Mouse (Mus musculus) MEL (cell line): Measurements from ENCODE around the gene Zfp646.

ENCODE experiments used
- CTCF ChIP-seq, 3 experiments: IDR thresholded peaks in 2 of 3; conservative IDR thresholded peaks in 1 of 3; 2 replicates each; pipeline ENCODE4 v1.5.1; 2011 to 2012; ENCODE audit warnings: low read length in 3 of 3, low read depth in 2 of 3, mild to moderate bottlenecking in 2 of 3, improper control_type of control experiment in 1 of 3, inconsistent platforms in 1 of 3, mixed read lengths in 1 of 3, moderate library complexity in 1 of 3; ENCODE audit not compliant: control insufficient read depth in 1 of 3, insufficient read depth in 1 of 3, poor library complexity in 1 of 3, severe bottlenecking in 1 of 3
- E2F4 ChIP-seq: IDR thresholded peaks from 2 replicates; pipeline ENCODE4 v1.6.1; 2011; ENCODE audit warnings: low read depth, low read length, improper control_type of control experiment, borderline replicate concordance
- MAFK ChIP-seq: IDR thresholded peaks from 2 replicates; pipeline ENCODE4 v1.6.1; 2011; ENCODE audit warnings: low read depth, mild to moderate bottlenecking, low read length, improper control_type of control experiment, borderline replicate concordance
- MAX ChIP-seq: IDR thresholded peaks from 2 replicates; pipeline ENCODE4 v1.6.1; 2011; ENCODE audit warnings: low read length, improper control_type of control experiment
- NRF1 ChIP-seq: IDR thresholded peaks from 2 replicates; pipeline ENCODE4 v1.6.1; 2014; ENCODE audit warnings: low read depth, mild to moderate bottlenecking, inconsistent platforms, low read length, improper control_type of control experiment, moderate library complexity; ENCODE audit not compliant: poor library complexity, insufficient read depth, severe bottlenecking
- POLR2A ChIP-seq, 2 experiments: IDR thresholded peaks; 2 replicates each; pipeline ENCODE4 v1.6.1; 2011 to 2012; ENCODE audit warnings: low read length in 2 of 2, mild to moderate bottlenecking in 2 of 2, control low read depth in 1 of 2, improper control_type of control experiment in 1 of 2, low read depth in 1 of 2, moderate library complexity in 1 of 2; ENCODE audit not compliant: control insufficient read depth in 1 of 2, insufficient read depth in 1 of 2, poor library complexity in 1 of 2
- RCOR1 ChIP-seq: IDR thresholded peaks from 2 replicates; pipeline ENCODE4 v1.6.1; 2012; ENCODE audit warnings: low read depth, mild to moderate bottlenecking, inconsistent platforms, low read length, improper control_type of control experiment
- SMC3 ChIP-seq: IDR thresholded peaks from 2 replicates; pipeline ENCODE4 v1.6.1; 2011; ENCODE audit warnings: low read depth, low read length, improper control_type of control experiment
- USF2 ChIP-seq, 2 experiments: IDR thresholded peaks; 2 replicates each; pipeline ENCODE4 v1.6.1; 2011 to 2012; ENCODE audit warnings: improper control_type of control experiment in 2 of 2, low read length in 2 of 2, borderline replicate concordance in 1 of 2, inconsistent platforms in 1 of 2, low read depth in 1 of 2, mild to moderate bottlenecking in 1 of 2; ENCODE audit not compliant: insufficient read depth in 1 of 2
- ZKSCAN1 ChIP-seq: IDR thresholded peaks from 2 replicates; pipeline ENCODE4 v1.6.1; 2012; ENCODE audit warnings: low read depth, mild to moderate bottlenecking, inconsistent platforms, low read length, improper control_type of control experiment, moderate library complexity

DNA sequence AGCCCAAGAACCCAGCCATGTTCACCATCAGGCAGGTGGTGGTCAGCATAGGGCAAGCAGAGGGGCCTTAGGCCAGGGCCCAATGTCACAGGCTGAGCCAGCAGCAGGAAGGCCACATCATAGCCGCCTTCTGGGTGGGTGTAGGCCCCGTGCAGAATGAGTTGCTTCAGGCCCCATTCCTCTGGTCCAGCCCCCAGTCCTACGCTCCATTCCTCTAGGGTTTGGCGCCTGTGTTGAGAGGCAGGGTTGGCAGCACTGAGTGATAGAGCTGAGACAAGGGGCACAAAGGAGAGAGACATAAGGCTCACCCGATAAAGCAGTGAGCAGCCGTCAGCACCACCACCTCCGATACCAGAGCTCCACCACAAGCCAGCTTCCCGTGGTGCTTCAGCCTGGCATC is 11.2 kb downstream of the Zfp646 start:
- TF ChIP-seq CTCF (IDR thresholded peaks at IDR 0.05 in 2 of 3, conservative IDR thresholded peaks at IDR 0.05 in 1 of 3; ENCODE audit: control insufficient read depth in 1 of 3, insufficient read depth in 1 of 3, low read depth in 2 of 3, low read length in 3 of 3, poor library complexity in 1 of 3, severe bottlenecking in 1 of 3) (no peak), NRF1 (no peak), RCOR1 (no peak), ZKSCAN1 (no peak), POLR2A (IDR thresholded peaks at IDR 0.05; ENCODE audit: control insufficient read depth in 1 of 2, insufficient read depth in 1 of 2, low read depth in 1 of 2, low read length in 2 of 2, poor library complexity in 1 of 2) (no peak), SMC3 (no peak), MAFK (no peak), E2F4 (no peak), MAX (no peak), USF2 (IDR thresholded peaks at IDR 0.05; ENCODE audit: borderline replicate concordance in 1 of 2, insufficient read depth in 1 of 2, low read depth in 1 of 2, low read length in 2 of 2) (no peak)
